ENCODE assay signal across 17 mouse cellular contexts in genomic region chr4:63310247-63310855, GRCm38 (mm10). TPM values are rescaled to one million over a fixed set of nuclear protein-coding genes. Genes with fewer than 3 reads are reported as not detected.
DNase-seq lines count a peak whose midpoint lies in the region; ATAC-seq and TF ChIP-seq lines count a peak whose summit lies in the region.
"Had no signal": no experiment of that assay in that cellular context is flagged by ENCODE, and none has a peak within 500 bp of the region (broad histone marks: within the 10 kb centered on the region; RNA-seq: fewer than 3 reads in every experiment).

No protein-coding gene starts in this region.

- H3K9me3 ChIP-seq in heart, embryonic 14.5 days (ENCODE audit: control insufficient read depth, low read length) = no peaks in the 10 kb centered on the region
- H3K9me3 ChIP-seq: forebrain, embryonic 12.5 days; megakaryocyte, embryonic 14.5 days; neural tube, embryonic 12.5 days had no signal

- H3K9ac ChIP-seq in heart, embryonic 14.5 days (ENCODE audit: low read length) = peak overlapping the region; percentile 25
- H3K9ac ChIP-seq: forebrain, embryonic 12.5 days; neural tube, embryonic 12.5 days had no signal

- H3K27me3 ChIP-seq in heart, embryonic 14.5 days (ENCODE audit: control insufficient read depth, insufficient read depth, low read length) = 0 out of 2 replicates have a peak, but pooled peaks cover 3% of the 10 kb centered on the region
- H3K27me3 ChIP-seq: forebrain, embryonic 12.5 days; neural tube, embryonic 12.5 days had no signal

- peak; percentile 68 for ATAC-seq in heart, embryonic 14.5 days (ENCODE audit: insufficient number of reproducible peaks, insufficient read depth, low FRiP score, low read depth)

- H3K4me1 ChIP-seq in heart, embryonic 14.5 days (ENCODE audit: control insufficient read depth in 2 of 2, insufficient read depth in 2 of 2, low read length in 2 of 2) = peaks cover 8 to 18% of the 10 kb centered on the region in 2 experiments
- H3K4me1 ChIP-seq: forebrain, embryonic 12.5 days; neural tube, embryonic 12.5 days had no signal

- H3K4me2 ChIP-seq in heart, embryonic 14.5 days (ENCODE audit: low read length) = no peak overlapping the region
- H3K4me2 ChIP-seq: forebrain, embryonic 12.5 days; neural tube, embryonic 12.5 days had no signal

- H3K27ac ChIP-seq in gastrocnemius, adult 2 months = peak overlapping the region; percentile 78
- H3K27ac ChIP-seq in heart, embryonic 14.5 days (replicated peaks in 1 of 2; ENCODE audit: control insufficient read depth in 1 of 2, insufficient read depth in 1 of 2, low read depth in 2 of 2, low read length in 2 of 2) = peak overlapping the region; percentile 79 to 91
- H3K27ac ChIP-seq: forebrain, embryonic 12.5 days; neural tube, embryonic 12.5 days had no signal

- H3K36me3 ChIP-seq in heart, embryonic 14.5 days (ENCODE audit: control insufficient read depth, insufficient read depth, low read length) = 0 out of 2 replicates have a peak, but pooled peaks cover 7% of the 10 kb centered on the region
- H3K36me3 ChIP-seq: forebrain, embryonic 12.5 days; neural tube, embryonic 12.5 days had no signal

- no peak for TF ChIP-seq CTCF in gastrocnemius, adult 2 months (IDR thresholded peaks at IDR 0.05)

- peak; percentile 76 for DNase-seq in gastrocnemius, adult 2 months
- no peak for DNase-seq in gastrocnemius, postnatal 4 days (ENCODE audit: low spot score in 2 of 2)
- peak; percentile 90 for DNase-seq in fibroblast of lung, adult 2 months (ENCODE audit: low read depth)
- DNase-seq in lung, postnatal 4 days = peak; percentile 44 to 65
- no peak for DNase-seq in ovary, postnatal 36 days (ENCODE audit: low spot score)
- DNase-seq in urinary bladder, postnatal 25 days (ENCODE audit: low spot score) = no peak
- no peak for DNase-seq in thymus, postnatal 25 days
- DNase-seq: kidney, adult 8-10 months; liver; right cerebral cortex, postnatal 14 days had no signal

- 13% methylated on average over 10 of the region's 10 CpGs for WGBS in heart, embryonic 14.5 days

- H3K4me3 ChIP-seq in gastrocnemius, adult 2 months = peak overlapping the region; percentile 15
- no peak overlapping the region for H3K4me3 ChIP-seq in heart, embryonic 14.5 days (ENCODE audit: control insufficient read depth in 1 of 2, insufficient read depth in 1 of 2, low read depth in 1 of 2, low read length in 2 of 2)
- H3K4me3 ChIP-seq: forebrain, embryonic 12.5 days; megakaryocyte, embryonic 14.5 days; neural tube, embryonic 12.5 days had no signal

- intact Hi-C loops in gastrocnemius, adult 2 months (cut with DNase I) = no loop called here

RNA-seq across cellular contexts. Expression of gene Orm1, which starts 34.0 kb away (rescaled TPM):
- 1 to 10 TPM in 1 of 2 experiments, not detected in 1; 1.3 TPM for total RNA-seq in gastrocnemius, adult 2 months (2021)
- total RNA-seq in gastrocnemius, postnatal 4 days (2021) = 1 to 10 TPM; 1.9 to 4.2 TPM
- not detected in 2 replicates for polyA plus RNA-seq in heart, embryonic 14.5 days (2014; fragmentation: Nextera tagmentation; extraction: Ambion mirVana)
- total RNA-seq: layer of hippocampus, postnatal 14 days had no signal
- polyA plus RNA-seq: forebrain, embryonic 12.5 days; neural tube, embryonic 12.5 days had no signal

RNA-seq across cellular contexts. Expression of gene Orm3, which starts 45.6 kb away (rescaled TPM):
- not detected for total RNA-seq in gastrocnemius, adult 2 months (2021)
- total RNA-seq in gastrocnemius, postnatal 4 days (2021) = not detected
- polyA plus RNA-seq in heart, embryonic 14.5 days (2014; fragmentation: Nextera tagmentation; extraction: Ambion mirVana) = not detected in 2 replicates
- total RNA-seq: common myeloid progenitor, adult 5-6 weeks; hematopoietic stem cell, adult 5-6 weeks; layer of hippocampus, postnatal 14 days had no signal
- polyA plus RNA-seq: forebrain, embryonic 12.5 days; neural tube, embryonic 12.5 days had no signal

RNA-seq across cellular contexts. Expression of gene Orm2, which starts 51.9 kb away (rescaled TPM):
- not detected for total RNA-seq in gastrocnemius, adult 2 months (2021)
- total RNA-seq in gastrocnemius, postnatal 4 days (2021) = not detected
- not detected in 2 replicates for polyA plus RNA-seq in heart, embryonic 14.5 days (2014; fragmentation: Nextera tagmentation; extraction: Ambion mirVana)
- total RNA-seq: common myeloid progenitor, adult 5-6 weeks; hematopoietic stem cell, adult 5-6 weeks; layer of hippocampus, postnatal 14 days had no signal
- polyA plus RNA-seq: forebrain, embryonic 12.5 days; neural tube, embryonic 12.5 days had no signal

Comparison
In these comparisons a context has a peak if more than half of its experiments do, and no peak if none do; other contexts are left out.
1. DNase-seq: peak in gastrocnemius, adult 2 months (single experiment), fibroblast of lung, adult 2 months (single experiment) and lung, postnatal 4 days (2 of 2); none in gastrocnemius, postnatal 4 days (0 of 2), ovary, postnatal 36 days (single experiment), urinary bladder, postnatal 25 days (single experiment) and thymus, postnatal 25 days (single experiment).